Mouse (Mus musculus) gonadal fat pad, adult 2 months (tissue): ENCODE results near the gene Arrdc2. TPM values are rescaled to one million over a fixed set of nuclear protein-coding genes. Genes with fewer than 3 reads are reported as not detected.

Source experiments
- DNase-seq: peaks from one replicate; pipeline ENCODE4 v3.0.0-alpha.2; 2012; ENCODE audit warnings: low read depth
- polyA plus RNA-seq: library from polyadenylated mRNA; depleted of rRNA; stranded (reverse); fragments of >200 nt; gene quantifications from 2 replicates; pipeline ENCODE4 v1.2.3, GENCODE M21; 2012; rRNA removed

Gene Arrdc2
- polyA plus RNA-seq: 134 and 150 TPM in 2 replicates

DNA sequence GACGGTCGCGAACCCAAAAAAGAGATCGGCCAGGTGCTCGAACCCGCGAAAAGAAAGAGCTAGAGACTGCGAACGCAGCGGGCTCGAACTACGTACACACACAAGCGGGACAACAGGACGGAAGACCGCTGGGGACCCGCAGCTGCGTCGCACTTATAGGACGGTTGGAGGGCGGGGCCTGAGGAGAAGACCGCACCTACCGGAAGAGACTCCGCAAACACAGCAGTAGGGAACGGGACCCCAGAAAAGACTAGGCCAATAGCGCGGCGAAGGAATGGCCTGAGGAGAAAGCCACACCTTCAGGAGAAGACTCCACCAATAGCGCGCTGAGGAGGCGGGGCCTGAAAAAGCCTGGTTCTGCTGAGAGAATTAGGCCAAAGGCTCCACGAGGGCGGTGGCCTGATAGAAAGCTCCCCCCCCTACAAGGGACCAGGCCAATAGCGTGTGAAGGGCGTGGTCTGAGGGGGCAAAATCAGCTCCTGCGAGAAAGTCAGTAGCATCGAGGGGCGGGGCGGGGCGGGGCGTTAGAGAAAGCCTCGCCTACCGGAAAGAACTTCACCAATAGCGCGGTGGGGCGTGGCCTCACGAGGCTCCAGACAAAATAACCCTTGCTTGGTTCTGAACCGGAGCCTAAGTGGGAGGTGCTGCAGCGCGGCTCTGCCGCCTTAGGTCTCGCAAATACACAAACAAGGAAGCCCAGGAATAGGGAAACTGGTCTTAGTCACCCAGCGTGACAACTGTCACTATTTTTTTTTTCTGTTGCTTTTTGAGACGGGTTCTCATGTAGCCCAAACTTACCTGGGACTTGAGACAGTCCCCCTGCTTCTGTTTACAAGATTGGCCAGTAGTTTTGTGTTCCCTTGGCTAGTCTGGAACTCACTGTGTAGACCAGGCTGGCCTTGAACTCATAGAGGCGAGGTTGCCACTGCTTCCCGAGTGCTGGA is at the start of gene Arrdc2:
TSS of gene Arrdc2 (minus strand) at position 313 of the 944 bp plus-strand sequence.
- DNase-seq: peak; percentile 99

DNA sequence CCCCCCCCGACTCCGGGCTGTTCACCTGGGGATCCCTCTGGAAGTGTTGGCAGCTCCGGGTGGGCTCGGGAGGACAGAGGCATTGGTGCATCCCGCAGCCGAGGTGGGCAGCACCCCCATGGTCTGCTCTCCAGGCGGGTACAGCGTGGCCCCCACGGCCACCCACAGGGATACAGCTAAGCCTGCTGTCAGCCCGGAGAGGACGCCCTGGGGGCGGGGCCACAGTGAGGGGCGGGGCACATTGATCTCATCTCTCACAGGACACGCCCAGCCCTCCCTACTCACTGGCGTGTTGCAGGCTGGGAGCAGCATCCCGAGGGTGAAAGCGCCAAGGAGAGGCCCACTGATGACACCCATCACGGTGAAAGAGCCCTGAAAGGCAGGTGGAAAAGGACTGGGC is 48.1 kb upstream of the Arrdc2 start:
- DNase-seq: no peak

DNA sequence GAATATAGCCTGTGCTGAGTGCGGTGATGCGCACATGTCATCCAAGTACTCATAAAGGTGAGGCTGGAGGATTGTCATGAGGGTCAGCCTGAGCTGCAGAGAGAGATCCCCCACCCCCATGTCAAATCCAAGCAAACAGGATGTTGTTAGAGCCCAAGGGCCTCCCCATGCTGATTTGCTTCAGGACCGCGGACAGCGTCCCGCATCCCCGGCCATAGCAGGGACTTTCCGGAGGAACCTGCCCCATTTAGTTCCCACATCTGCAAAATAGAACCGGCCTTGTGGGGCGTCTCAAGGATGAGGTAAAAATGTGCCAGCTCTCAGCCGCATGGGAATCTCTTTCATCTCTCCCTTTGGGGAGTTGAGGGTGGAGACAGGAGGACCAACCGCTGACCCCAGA is 46.1 kb upstream of the Arrdc2 start:
- no peak for DNase-seq

DNA sequence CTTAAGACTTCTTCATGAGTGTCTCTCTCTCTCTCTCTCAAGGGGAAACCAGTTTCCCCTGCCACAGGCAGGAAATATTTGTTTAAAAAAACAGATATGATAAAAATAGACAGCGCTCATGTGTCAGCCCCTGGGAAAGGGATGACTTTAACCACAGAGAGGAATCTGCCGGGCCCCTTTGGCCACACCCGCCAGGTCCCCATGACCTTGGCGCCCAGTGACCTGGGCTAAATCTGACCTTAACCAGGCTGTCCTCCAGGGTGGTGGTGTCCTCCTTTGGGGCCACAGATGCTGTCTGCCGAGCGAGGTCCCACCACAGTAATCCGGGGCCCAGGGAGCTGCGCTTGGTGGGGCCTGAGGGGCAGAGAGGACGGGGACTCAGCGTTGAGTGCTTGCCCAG is 45.2 kb upstream of the Arrdc2 start:
- no peak for DNase-seq

DNA sequence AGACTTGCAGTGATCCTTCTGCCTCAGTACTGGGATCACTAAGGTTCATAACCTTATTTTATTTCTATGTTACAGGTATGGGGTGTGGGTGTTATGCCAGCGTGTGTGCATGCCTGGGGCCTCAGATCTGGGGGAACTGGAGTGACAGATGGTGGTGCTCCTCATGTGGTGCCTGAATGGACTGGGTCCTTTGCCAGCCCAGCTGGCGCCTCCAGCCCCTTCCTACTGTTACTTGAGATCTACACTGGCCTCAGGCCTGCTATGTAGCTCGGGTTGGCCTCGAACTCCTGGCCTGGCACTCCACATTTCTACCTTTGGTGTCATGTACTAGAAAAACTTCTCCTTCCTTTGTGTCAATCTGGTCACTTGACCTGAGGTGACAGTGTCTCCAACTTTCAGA is 44.7 kb upstream of the Arrdc2 start:
- no peak for DNase-seq

DNA sequence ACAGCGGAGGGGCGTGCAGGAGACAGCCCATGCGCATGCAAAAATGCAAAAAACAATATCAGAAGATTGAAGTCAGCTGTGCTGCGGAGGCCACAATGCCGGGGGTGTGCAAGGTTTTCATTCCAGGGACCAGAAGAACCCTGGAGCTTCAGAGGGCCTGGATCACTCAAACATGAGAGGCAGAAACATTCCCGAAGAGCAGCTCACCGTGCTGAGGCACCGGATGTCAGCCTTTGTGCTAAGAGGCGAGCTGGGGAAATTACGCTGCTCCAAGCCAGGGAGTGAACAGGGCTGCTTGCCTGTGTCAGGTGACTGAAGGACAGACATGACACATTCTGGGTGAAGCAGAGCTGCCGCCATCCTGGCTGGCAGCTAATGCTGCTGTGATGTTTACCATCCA is 41.0 kb upstream of the Arrdc2 start:
- no peak for DNase-seq

DNA sequence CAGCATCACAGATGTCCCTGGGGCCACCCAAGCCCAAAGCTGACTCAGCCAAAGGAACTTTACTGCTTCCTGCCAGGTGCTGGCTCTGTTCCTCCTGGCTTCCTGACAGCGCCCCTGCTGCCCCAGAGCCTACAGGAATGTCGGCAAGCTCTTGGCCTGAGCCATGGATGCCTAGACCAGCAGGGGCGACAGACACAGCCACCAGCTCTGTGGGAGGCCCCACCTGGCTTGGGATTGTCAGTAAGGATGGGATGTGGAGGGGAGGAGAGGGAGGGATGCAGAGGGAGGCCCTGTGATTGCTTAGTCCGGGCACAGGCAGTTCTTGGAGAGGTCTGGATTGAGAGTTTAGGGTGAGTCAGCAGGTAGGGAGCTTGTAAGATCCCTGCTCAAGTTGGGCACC is 40.6 kb upstream of the Arrdc2 start:
- no peak for DNase-seq

DNA sequence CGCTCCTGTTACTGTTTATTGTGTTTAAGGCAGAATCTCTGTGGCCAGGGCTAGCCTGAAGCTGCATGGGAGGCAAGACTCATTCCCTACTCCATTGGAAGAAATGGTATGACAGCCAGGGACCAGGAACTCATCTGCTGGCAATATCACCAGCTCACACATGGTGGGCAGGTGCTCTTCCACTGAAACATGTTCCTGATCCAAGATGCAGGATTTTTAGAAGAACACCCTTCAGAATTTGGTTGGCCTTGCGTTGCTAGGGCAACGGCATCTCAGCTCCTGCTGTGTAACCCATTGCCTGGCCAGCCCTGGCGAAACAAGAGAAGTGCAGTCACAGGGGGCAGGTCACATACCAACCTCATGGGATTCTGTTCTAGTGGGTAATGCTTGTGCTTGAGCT is 40.0 kb upstream of the Arrdc2 start:
- no peak for DNase-seq

DNA sequence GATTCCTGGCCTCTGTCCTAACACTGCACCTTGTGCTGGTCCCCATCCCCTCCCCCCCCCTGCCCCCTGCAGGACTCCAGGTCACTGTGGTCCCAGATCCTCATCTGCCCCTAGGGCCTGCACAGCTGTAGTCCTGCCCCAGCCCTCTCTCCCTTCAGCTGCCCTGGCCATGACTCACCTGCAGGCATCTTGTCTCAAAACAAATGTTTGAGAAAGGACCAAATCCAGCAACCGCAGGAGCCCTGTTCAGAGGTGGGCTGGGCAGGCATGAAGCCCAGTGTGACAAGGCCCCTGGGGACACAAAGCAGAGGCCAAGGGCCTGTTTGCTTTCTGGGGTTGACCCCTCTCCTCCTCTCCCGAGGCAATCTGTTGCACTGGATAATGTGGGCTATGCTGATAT is 38.7 kb upstream of the Arrdc2 start:
- no peak for DNase-seq

DNA sequence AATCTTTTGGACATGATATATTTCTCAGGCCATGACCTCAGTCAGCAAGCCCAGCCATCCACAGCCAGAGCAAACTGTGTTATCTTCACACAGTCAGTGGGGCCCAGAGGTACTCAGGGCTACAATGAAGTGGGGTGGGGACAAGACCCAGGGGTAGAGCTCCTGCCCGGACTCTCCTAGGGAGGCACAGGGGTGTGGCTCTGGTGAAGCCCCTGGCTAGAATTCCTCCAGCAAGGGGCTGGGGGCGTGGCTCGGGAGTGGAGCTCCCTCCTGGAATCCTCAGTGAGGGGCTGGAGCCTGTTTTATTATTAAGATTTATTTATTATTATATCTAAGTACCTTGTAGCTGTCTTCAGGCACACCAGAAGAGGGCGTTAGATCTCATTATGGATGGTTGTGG is 36.9 kb upstream of the Arrdc2 start:
- DNase-seq: no peak

DNA sequence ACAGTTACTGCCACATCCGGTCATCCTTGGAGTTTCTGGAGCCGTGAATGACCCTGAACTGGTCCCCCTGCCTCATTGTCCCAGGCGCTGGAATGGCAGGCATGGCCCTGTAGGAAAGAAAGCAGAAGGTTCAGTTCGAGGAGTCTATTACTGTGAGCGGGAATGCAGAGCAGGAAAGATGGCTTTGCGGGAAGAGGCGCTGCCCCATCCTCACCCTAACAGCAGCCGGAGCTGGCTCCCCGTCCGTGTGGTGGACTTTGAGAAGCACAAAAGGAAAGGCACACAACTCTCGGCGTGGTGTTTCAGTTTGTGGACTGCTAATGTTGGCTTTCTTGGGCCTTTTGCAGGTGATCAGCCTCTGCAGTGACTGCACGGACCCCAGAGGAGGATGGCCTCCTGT is 34.9 kb upstream of the Arrdc2 start:
- no peak for DNase-seq

DNA sequence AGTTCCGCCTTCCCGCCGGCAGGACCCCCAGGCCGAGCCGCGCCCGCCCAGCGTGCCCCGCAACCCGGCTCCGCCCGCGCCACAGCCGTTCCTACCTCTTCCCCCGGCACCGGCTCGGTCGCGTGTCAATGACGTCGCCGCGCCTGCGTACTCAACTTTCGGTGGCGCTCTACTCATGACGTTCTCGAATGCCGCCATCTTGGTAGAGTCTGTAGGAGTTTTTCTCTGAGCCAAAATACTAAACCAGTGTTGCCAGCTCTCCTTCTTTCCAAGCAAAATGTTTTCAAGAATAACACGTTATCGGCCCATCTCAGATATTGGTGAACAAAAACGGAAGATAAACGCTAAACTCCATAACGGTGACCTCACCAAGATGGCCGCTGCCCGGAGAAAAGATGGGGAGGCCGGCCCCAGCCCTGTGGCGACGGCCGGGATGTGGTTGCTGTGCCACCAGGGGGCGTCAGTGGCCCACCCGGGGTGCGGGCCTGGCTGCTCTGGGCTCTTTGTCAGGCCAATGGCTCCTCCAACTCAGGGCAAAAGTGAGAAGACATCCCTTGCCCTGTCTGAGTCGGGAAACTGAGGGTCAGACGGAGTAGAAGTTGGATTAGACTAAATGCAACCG is 34.0 kb upstream of the Arrdc2 start, which contains the start of gene Ccdc124:
TSS of gene Ccdc124 (minus strand) at position 572 of the 622 bp plus-strand sequence.
- DNase-seq: no peak

DNA sequence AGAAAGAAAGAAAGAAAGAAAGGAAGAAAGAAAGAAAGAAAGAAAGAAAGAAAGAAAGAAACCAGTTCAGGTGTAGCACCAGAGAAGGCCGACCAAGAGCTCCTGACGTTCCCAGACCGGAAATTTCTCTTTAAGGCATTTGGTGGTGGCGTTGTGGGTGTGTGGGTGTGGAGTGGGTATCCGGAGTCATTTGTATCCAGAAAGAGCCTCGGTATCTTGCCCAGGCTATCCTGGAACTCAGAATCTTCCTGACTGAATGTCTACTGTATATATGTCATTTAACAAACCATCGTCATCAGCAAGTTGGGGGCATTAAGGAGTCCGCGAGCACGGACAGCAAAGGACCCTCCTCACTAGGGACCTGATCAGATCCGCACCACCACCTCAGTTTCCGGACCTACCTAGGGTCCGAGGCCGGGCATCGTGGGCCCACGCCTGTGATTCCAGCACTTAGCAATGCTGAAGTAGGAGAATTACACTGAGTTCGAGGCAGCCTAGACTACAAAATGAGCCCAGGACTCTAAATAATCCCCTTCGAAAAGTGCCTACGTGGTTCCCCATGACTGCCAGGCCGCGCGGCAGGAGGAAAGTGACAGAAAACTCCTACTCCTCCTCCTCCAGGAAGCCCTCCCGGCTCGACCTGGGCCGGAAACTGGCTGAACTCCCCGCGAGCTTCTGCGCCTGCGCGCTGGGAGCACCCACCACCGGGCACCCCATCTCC is 33.3 kb upstream of the Arrdc2 start:
- no peak for DNase-seq

DNA sequence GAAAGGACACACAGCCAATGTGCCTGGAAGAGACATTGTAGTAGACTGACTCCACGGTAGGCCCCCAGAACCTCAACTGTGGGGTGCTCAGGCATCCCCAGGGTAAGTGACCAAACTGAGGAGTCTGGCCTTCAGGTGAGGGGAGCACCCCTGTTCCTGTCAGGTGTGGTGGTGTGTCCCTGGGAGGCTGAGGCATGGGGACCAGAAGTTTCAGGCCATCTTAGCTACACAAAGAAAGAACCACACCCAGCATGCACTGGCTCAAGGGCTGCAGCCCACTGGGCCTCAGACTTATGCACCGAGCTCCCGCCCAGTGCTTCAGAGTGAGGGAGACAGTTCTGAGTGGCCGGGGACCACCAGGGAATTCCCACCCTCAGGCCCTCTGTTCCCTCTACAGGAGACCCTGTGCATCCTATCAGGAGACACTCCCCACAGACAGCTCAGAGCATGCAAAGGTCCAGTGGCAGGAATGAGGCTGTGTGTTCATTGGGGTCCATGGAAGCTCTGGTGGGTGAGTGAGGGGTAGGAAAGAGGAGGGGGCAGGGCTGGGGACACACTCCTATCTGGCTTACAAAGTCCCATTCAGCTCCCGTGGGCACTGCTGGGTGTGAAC is 31.8 kb upstream of the Arrdc2 start:
- no peak for DNase-seq

DNA sequence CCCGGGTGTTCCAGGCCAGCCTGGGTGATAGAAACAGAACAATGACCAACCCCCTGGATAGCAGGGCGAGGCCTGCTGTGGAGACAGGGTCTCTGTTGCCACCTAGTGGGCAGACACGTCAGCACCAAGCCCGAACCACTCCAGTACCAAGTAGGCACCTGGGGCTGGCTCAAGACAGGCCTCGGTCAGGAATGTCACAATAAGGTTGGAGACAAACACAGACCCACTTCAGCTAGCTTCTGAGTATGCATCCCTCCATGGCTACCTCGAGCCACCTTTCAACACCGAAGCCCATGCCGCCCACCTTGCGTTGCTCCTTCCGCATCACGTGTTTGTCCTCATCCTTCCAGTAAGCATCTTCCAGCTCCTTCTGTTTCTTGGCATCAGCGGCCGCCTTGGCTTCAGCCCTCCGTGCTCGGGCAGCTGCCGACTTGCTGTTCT is 30.1 kb upstream of the Arrdc2 start:
- no peak for DNase-seq

DNA sequence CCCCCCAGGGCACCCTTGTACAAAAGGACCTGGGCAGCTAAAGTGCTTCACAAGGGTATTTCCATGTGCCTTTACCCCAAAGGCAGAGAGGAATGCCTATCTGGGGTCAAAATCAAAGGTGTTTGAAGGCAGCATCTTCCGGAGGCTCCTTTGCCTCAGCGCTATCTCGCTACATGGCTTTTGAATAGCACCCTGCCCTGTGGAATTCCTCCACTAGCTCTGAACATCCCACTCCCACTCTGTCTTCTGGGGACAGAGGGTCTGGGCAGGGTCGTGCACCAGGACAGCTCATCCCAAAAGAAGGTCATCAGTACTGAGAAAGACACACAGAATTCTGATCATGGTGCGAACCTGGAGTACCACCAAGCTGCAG is 29.7 kb upstream of the Arrdc2 start:
- DNase-seq: no peak

DNA sequence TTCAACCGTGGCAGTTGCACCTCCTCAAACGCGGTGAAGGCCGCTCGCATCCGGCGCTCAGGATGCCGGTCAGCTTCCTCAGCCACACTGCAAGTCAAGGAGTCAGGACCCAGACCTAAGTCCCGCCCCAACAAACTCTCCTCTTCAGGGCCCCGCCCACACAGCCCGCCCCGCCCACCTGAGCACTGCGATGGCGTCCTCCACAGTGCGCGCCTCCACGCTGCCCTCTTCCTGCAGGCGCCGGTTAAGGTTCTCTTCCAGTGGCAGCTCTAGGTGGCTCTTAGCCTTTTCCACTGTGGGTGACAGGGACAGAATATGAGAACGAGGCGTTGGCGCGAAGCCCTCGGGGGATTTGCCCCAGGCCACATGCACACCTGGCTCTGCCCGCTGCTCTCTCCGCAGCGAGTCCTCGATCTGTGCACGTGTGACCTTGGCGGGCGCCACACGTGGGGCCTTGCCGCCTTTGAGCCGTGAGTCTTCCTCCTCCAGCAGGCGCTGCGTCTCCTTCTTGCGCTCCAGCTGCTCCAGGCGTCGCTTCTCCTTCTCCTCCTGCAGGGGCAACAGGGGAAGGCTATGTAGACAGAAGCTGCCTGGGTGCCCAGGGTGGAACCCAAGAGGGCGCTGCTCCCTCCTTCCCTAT is 29.2 kb upstream of the Arrdc2 start:
- DNase-seq: no peak

DNA sequence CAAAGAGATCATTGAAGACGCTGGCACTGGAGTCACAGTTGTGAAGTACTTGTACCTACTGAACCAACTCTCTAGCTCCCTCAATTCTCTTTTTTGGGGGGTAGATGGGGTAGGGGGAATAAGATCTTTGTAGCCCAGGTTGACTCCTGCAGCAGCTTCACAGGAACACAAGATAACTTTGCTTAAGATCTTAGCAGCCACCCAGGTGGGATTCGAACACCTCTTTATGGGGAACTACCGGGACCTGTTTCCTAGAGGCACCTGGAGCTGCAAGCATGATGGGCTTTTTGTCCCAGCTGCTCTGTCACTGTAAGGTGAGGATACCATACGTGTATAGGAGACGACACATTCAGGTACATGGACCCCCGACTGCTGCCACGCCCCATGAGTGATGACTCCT is 27.0 kb upstream of the Arrdc2 start:
- DNase-seq: no peak

DNA sequence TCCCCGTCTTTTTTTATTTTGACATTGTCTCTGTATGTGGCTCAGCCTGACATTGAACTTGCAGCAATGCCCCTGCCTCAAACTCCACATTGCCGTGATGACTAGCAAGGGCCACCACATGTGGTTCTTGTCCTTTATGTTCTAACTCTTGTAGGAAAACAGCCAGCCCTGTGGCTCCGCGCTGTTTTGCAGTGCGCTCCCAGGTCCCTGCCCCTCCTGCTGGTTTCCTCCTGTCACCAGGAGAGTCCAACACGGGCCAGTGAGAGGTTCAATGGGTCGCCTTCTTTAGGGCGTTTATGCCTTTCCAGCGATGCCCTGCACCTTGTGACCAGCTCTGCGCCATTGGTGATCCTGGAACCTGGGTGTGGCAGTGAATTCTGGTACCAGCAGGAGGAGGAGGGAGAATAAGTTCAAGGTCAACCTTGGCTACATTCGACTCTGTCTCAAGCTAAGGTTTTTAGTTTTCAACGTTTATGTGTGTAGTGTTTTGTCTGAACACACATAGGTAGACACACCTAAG is 26.5 kb upstream of the Arrdc2 start:
- no peak for DNase-seq

DNA sequence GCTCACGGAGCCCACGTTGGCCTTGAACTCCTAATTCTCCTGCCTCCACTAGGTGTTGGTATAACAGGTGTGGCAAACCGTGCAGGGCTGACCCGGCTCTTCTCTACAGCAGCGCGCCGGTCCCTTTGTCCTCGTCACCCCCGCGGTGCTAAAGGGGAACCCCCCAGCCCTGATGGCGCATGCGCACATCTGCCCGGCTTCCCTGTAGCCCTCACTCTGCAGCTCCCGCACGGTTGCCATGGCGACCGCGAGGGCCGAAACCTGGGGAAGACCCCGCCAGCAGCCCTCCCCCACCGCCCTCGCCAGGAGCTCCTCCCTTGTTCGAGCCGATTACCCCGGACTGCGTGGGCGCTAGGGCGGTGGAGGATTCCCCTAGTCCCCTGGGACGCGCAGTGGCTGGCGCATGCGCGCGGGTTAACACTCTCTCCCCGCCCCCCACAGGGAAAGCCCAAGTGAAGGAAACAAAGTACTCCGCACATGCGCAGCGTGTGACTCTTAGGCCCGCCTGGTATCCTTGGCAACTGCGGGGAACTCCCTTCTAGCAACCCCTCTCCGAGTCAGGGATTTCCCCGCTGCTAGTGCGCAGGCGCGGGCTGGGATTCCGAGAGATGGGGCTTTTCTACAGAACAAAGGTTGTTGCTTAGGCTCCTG is 26.0 kb upstream of the Arrdc2 start:
- peak; percentile 74 for DNase-seq

DNA sequence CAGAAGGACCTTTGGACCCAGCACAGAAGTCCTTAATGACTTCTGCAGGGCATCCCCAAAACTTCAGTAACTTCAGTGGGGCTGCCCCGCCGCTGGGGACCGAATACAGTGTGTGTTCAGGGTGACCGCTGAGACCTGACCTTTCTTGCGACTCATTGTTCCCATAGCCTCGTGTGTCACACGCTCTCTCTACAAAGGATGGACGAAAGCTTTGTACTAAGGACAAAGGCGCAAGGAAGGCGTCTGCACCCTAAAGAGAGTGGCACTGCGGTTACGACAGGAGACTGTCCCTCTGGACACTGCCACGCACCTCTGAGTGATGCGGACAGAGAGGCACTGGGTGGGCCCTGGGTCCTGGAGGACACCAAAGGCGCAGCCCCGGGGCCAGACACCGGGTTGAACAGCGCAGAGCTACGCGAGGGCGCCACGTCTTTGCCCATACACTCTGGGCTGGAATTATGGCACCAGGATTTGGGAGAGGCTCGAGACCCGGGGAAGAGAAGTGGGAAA is 25.2 kb upstream of the Arrdc2 start:
- no peak for DNase-seq
